Mouse (Mus musculus): ENCODE measurements around the gene Sphkap. TPM values are rescaled to one million over a fixed set of nuclear protein-coding genes. Genes with fewer than 3 reads are reported as not detected.

The Sphkap gene
- polyA plus RNA-seq, 1 experiment from 2014 or later: 0.19 TPM

DNA sequence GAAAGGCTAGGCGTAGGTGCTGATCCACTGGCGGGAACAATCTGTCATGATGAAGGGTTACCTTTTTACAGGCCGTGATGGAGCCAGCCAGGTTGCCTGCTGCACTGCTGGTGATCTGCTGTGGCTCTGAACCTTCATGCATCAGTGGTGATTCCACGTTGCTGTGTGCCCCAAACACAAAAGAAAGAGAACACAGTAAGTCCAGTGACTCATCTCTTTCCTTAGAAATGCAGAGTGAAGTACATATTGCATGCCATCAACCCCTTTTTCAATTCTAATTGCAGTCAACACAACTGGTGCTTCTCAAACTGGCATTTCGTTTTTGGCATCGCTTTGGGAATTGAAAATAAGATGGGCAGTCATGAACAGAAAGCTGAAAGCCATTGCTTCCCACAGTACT, 45.8 kb downstream of the Sphkap start:
- Histone ChIP-seq H3K4me3 (no peak overlapping the region), H3K27ac (no peak overlapping the region), H3K36me3 (no peaks in the 10 kb centered on the region), H3K9ac (no peak overlapping the region), H3K4me2 (no peak overlapping the region), H3K4me1 (no peaks in the 10 kb centered on the region), H3K27me3 (replicated peaks) (no peaks in the 10 kb centered on the region), H3K9me3 (replicated peaks) (no peaks in the 10 kb centered on the region)
- no peak for ATAC-seq
- 58% methylated on average over 6 of the region's 6 CpGs for WGBS (ENCODE audit: insufficient replicate concordance)

DNA sequence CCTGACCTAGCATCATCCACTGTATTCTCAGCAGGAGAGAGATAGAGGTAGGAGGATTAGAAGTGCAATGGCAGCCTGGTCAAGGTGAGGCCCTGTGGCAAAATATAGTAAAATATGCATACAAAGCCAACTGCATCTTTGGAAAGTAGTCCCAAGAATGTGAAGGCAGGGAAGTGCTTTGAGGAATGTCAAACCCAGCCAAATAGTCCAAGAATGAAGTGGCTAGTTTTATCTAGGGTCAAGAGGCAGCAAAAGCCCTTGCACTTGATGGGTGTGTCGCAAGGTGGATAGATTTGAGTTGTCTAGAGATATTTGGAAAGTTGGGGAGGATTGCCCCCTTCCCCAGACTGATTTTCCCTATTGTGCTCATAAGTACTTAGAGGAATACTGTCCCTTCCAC, 61.5 kb downstream of the Sphkap start:
- Histone ChIP-seq H3K9me3 (replicated peaks) (no peaks in the 10 kb centered on the region), H3K36me3 (no peaks in the 10 kb centered on the region), H3K4me1 (no peaks in the 10 kb centered on the region), H3K4me2 (no peak overlapping the region), H3K27ac (no peak overlapping the region), H3K9ac (no peak overlapping the region), H3K27me3 (replicated peaks) (no peaks in the 10 kb centered on the region), H3K4me3 (no peak overlapping the region)
- no peak for ATAC-seq
- 56% methylated on average over 1 of the region's 1 CpGs for WGBS (ENCODE audit: insufficient replicate concordance)

DNA sequence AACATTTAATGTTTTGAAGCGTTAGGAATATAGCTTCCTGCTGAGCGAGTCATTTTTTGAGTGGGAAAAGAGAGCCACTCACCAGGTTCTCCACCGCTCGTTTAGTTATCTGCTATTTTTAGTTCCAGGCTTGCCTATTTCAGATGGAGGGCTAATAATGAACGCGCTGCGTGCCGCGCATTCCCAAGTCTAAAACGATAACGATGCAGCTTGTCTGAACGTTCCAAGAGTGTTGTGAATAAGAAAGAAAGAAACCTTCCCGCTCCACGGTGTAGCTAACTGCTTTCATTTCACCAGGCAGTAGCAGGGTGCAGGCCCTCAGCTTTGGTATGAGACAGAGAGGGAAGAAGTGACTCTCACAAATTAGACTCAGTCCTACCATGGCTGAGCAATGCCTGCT, 62.4 kb downstream of the Sphkap start:
- Histone ChIP-seq H3K36me3 (no peaks in the 10 kb centered on the region), H3K27me3 (replicated peaks) (no peaks in the 10 kb centered on the region), H3K4me3 (no peak overlapping the region), H3K4me1 (no peaks in the 10 kb centered on the region), H3K27ac (no peak overlapping the region), H3K4me2 (no peak overlapping the region), H3K9me3 (replicated peaks) (no peaks in the 10 kb centered on the region), H3K9ac (no peak overlapping the region)
- 76% methylated on average over 14 of the region's 14 CpGs for WGBS (ENCODE audit: insufficient replicate concordance)
- ATAC-seq: no peak

DNA sequence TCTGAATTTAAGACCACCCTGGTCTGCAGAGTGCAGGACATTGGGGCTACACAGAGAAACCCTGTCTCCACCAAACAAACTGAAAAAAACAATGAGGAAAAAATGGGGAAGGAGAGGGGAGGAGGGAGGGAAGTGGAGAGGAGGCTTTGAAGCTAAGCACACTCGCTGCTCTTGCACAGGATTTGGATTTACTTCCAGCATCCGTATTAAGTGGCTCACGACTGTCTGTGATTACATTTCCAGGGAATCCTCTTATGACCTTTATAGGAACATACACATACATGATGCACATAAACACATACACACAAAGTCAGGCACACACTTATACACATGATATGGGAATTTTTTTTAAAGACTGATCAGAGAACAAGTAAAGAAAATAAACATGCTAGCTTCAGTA, 62.9 kb downstream of the Sphkap start:
- 72% methylated on average over 3 of the region's 3 CpGs for WGBS (ENCODE audit: insufficient replicate concordance)
- Histone ChIP-seq H3K9me3 (replicated peaks) (no peaks in the 10 kb centered on the region), H3K9ac (no peak overlapping the region), H3K4me1 (no peaks in the 10 kb centered on the region), H3K36me3 (no peaks in the 10 kb centered on the region), H3K27me3 (replicated peaks) (no peaks in the 10 kb centered on the region), H3K27ac (no peak overlapping the region), H3K4me3 (no peak overlapping the region), H3K4me2 (no peak overlapping the region)
- ATAC-seq: no peak

DNA sequence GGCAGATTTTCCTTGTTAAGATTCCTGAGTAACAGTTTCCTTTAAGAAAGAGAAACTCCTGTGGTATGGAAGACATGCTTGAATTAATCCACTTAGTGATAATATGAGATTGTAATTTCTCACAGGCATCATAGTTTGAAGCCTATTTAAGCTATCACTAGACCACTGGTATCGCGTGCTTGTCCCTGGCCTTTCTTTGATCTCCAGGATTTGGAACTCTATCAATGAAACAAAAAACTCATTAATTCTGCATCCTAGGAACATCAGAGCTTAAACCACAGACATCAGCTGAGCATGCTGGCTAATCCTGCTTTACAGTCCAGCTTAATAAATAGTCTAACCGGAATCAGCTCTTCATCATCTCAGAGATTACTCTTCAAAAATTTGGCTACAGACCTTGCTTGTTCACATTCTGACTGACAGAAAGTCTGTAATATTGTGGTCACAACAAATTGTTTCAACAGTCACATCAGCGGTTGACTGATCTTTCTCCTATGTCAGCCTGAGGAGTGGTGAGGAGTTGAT, 65.2 kb downstream of the Sphkap start:
- no peak overlapping the region for H3K27ac ChIP-seq
- no peaks in the 10 kb centered on the region for H3K36me3 ChIP-seq
- H3K27me3 ChIP-seq (replicated peaks): no peaks in the 10 kb centered on the region
- H3K4me2 ChIP-seq: no peak overlapping the region
- WGBS (ENCODE audit: insufficient replicate concordance): 79% methylated on average over 4 of the region's 4 CpGs
- H3K4me3 ChIP-seq: no peak overlapping the region
- no peaks in the 10 kb centered on the region for H3K9me3 ChIP-seq (replicated peaks)
- no peaks in the 10 kb centered on the region for H3K4me1 ChIP-seq
- ATAC-seq: no peak
- no peak overlapping the region for H3K9ac ChIP-seq

DNA sequence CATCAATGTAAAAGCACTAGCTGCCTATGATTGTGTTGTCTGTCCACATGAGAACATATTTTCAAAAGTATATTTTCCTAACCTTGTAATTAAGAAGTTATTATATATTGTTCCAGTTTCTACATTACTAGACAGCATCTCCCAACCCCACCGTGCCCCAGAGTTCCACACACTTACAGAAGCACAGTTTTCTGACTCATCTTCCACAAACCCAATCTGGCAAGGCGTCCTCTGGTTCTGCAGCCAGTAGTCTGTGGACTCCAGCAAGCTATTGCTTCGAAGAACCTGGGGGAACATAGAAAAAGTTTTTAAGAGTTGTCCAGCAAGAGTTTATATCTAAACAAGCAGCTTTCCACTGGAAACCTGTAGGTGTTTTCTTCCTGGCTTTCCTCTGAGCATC, 68.6 kb downstream of the Sphkap start:
- ATAC-seq: no peak
- no peaks in the 10 kb centered on the region for H3K27me3 ChIP-seq (replicated peaks)
- H3K4me2 ChIP-seq: no peak overlapping the region
- H3K4me1 ChIP-seq: no peaks in the 10 kb centered on the region
- no peak overlapping the region for H3K9ac ChIP-seq
- no peaks in the 10 kb centered on the region for H3K36me3 ChIP-seq
- no peaks in the 10 kb centered on the region for H3K9me3 ChIP-seq (replicated peaks)
- no peak overlapping the region for H3K4me3 ChIP-seq
- H3K27ac ChIP-seq: no peak overlapping the region
- 47% methylated on average over 3 of the region's 3 CpGs for WGBS (ENCODE audit: insufficient replicate concordance)

DNA sequence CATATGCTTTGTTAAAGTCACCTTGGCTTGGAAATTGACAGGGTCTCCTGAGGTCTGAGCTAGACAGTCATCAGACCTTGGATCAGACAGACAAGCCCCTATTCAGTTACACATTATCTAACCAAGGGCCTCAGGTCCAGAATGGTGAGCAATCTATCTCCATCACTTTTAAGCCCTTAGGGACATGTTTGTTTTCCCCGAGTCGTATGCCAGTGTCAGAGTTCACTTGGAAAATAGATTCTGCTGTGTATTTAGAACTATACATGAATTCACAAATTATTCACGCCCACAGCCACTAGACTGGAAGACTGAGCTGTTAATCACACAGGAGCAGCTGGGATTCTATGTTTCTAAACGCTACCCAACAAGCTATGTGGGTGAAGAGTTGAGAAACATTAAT, 91.1 kb downstream of the Sphkap start:
- WGBS (ENCODE audit: insufficient replicate concordance): 54% methylated on average over 4 of the region's 4 CpGs
- no peaks in the 10 kb centered on the region for H3K4me1 ChIP-seq
- no peak overlapping the region for H3K9ac ChIP-seq
- H3K27ac ChIP-seq: no peak overlapping the region
- no peaks in the 10 kb centered on the region for H3K36me3 ChIP-seq
- H3K4me2 ChIP-seq: no peak overlapping the region
- H3K9me3 ChIP-seq (replicated peaks): no peaks in the 10 kb centered on the region
- ATAC-seq: no peak
- H3K27me3 ChIP-seq (replicated peaks): no peaks in the 10 kb centered on the region
- H3K4me3 ChIP-seq: no peak overlapping the region

DNA sequence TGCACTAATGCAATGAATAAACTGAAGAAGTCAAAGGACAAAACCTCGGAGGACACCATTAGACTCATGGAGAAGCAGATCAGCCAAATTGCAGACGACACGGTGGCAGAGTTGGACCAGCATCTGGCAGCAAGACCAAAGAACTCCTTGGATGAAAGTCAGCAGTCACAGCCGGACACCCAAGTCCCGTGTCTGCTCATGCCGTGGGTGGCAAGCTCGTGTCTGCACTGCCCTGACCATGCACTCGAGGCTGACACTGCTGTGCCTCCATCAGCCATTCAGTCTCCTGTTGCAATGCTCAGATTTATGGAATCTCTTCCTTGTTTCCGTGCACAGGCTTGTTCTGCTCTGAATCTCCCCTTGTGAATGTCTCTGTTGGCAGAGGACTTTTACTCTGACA, 92.9 kb downstream of the Sphkap start:
- Histone ChIP-seq H3K36me3 (no peaks in the 10 kb centered on the region), H3K9me3 (replicated peaks) (no peaks in the 10 kb centered on the region), H3K4me1 (no peaks in the 10 kb centered on the region), H3K9ac (no peak overlapping the region), H3K4me2 (no peak overlapping the region), H3K27ac (no peak overlapping the region), H3K27me3 (replicated peaks) (no peaks in the 10 kb centered on the region), H3K4me3 (no peak overlapping the region)
- WGBS (ENCODE audit: insufficient replicate concordance): 68% methylated on average over 9 of the region's 9 CpGs
- ATAC-seq: no peak

DNA sequence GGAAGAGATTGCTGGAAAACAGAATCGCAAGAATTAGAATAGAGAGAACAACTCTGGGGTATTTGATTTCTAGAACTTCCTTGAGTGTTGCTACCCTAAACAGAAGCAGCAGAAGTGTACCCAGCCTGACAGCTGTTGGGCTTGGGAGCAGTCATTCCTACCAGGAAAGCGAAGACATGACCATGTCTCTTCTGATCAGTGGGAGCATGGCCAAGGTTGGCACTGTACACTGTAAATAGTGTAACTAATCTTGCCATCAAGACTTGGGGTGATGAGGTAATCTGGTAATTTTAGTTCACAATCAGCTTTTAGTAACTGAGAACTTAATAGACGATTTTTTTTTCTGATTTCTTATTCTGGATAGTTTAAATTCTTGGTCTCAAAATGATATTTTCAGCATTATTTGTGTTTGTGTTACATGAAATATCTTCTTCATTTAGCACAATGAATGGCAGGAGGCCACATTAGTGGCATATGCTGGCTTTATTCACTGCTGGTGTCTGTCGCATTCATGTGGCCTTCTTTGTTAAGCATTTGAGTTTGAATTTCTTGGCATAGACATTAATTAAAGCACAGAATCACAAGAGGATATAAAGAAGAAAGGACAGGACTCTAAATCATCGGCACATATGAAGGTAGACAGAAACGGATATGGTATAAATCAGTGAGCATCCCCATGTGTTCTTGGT, 96.2 kb downstream of the Sphkap start:
- H3K4me3 ChIP-seq: no peak overlapping the region
- no peaks in the 10 kb centered on the region for H3K36me3 ChIP-seq
- H3K4me1 ChIP-seq: no peaks in the 10 kb centered on the region
- H3K4me2 ChIP-seq: no peak overlapping the region
- no peak for ATAC-seq
- no peak overlapping the region for H3K9ac ChIP-seq
- 66% methylated on average over 6 of the region's 6 CpGs for WGBS (ENCODE audit: insufficient replicate concordance)
- H3K27me3 ChIP-seq (replicated peaks): no peaks in the 10 kb centered on the region
- H3K9me3 ChIP-seq (replicated peaks): no peaks in the 10 kb centered on the region
- no peak overlapping the region for H3K27ac ChIP-seq

DNA sequence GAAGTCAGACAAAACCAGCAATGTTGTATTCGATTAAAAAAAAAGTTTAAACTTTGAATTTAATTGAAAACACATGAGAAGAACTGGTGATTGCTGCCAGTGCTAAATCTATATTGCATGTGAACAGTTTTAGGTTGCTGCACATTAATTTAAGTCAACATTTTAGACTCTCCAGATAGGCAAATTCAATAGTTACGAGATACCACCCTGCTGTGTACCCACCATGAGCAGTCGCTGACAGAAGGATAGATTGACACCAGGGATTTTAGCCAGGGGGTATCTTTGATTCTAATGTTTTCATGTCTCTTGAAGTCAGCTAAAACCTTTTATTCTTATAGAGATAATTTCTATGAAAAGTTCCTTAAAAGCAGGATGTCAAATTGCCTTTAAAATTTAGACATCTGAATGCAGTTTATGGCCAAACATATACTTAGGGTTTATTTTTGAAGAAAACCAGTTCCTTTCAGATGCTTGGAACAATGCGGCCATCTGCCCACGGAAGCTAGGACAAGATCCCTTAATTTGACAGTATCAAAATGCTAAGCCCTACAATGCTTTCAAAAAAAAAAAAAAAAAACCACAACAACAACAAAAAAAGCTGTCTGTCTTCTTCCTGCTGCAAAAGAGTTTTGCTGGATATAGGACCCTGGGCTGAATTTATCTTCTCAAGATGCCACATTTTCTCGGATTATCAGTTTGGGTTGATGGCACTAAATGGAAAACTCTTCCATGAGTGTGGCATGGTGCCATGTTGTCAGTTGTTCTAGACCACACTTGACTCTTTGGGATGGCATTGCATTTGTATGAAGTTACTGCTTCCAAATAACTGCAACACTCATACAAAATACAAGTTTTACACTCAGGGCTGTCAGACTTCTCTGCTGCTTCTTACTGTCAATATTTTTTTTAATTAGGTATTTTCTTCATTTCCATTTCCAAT, 110.6 kb downstream of the Sphkap start:
- 63% methylated on average over 6 of the region's 6 CpGs for WGBS (ENCODE audit: insufficient replicate concordance)

DNA sequence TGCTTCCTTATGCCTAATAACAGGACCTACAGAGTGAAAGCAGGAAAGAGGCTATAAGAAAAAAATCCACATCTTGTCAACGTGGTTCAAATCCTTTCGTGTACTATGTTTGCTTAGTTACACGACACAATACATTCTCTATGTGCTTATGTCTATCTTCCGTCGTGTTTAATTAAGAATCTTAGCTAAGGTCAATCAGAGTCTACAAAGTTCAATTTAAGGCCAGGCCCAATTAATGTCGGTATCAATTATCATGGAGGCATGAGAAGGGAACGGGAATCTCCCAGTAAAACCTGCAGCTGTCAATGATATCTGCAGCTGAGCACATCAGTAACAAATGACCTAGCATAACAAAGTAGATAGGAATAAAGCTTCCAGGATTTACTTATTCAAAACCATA, 122.1 kb downstream of the Sphkap start:
- ATAC-seq: no peak
- Histone ChIP-seq H3K9me3 (replicated peaks) (no peaks in the 10 kb centered on the region), H3K4me2 (no peak overlapping the region), H3K4me1 (no peaks in the 10 kb centered on the region), H3K4me3 (no peak overlapping the region), H3K36me3 (no peaks in the 10 kb centered on the region), H3K27ac (no peak overlapping the region), H3K27me3 (replicated peaks) (no peaks in the 10 kb centered on the region), H3K9ac (no peak overlapping the region)
- WGBS (ENCODE audit: insufficient replicate concordance): 61% methylated on average over 7 of the region's 7 CpGs

More for the DNA sequence above, 110.6 kb downstream of the Sphkap start:
- ATAC-seq: no peak
- Histone ChIP-seq H3K9ac (no peak overlapping the region), H3K4me2 (no peak overlapping the region), H3K4me1 (no peaks in the 10 kb centered on the region), H3K27me3 (replicated peaks) (no peaks in the 10 kb centered on the region), H3K36me3 (no peaks in the 10 kb centered on the region), H3K4me3 (no peak overlapping the region), H3K27ac (no peak overlapping the region), H3K9me3 (replicated peaks) (no peaks in the 10 kb centered on the region)

DNA sequence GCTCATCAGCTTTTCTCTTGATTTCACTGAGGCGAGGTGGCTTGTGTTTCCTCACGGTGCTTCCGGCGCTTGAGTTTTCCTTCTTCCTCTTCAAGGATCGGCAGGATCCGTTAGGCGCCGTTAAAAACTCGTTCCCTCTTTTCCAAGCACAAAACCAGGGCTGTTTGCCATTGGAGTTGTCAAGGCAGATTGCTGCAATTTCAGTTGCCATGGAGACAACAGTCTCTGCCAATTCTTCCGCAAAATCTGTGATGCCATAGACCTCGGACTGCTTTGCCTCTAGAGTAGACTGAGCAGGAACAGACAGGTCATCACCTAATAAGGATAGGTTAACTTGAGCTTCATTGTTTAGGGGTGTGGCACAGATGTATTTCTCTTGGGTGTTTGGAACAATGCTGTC, 131.0 kb downstream of the Sphkap start:
- Histone ChIP-seq H3K4me3 (no peak overlapping the region), H3K9ac (no peak overlapping the region), H3K4me1 (no peaks in the 10 kb centered on the region), H3K9me3 (replicated peaks) (0 out of 2 replicates have a peak, but pooled peaks cover 4% of the 10 kb centered on the region), H3K4me2 (no peak overlapping the region), H3K36me3 (no peaks in the 10 kb centered on the region), H3K27me3 (replicated peaks) (no peaks in the 10 kb centered on the region), H3K27ac (no peak overlapping the region)
- WGBS (ENCODE audit: insufficient replicate concordance): 86% methylated on average over 11 of the region's 11 CpGs
- ATAC-seq: no peak

Measured in liver, embryonic 12.5 days (tissue).